Mouse (Mus musculus) liver, embryonic 13.5 days (tissue): Measurements from ENCODE around the gene Zscan10. TPM values are rescaled to one million over a fixed set of nuclear protein-coding genes. Genes with fewer than 3 reads are reported as not detected.
A peak's percentile ranks its signal among the peaks of the same experiment; 100 is the strongest.

ENCODE experiments used
- ATAC-seq: fragments of 200-750 bp; cut with Nextera tagmentation; 2 replicates; pipeline ENCODE4 v1.8.0; 2017; ENCODE audit warnings: low read depth, mild to moderate bottlenecking, moderate number of reproducible peaks, moderate library complexity
- DNase-seq: peaks from one replicate; pipeline ENCODE4 v3.0.0; 2022
- H3K27ac ChIP-seq: fragments of 300-500 bp; sonication (generic); 2 replicates; pipeline ENCODE4 v1.5.1; 2015; ENCODE audit warnings: moderate library complexity, mild to moderate bottlenecking, inconsistent platforms
- H3K27me3 ChIP-seq: fragments of 300-500 bp; sonication (generic); 2 replicates; pipeline ENCODE4 v1.6.1; 2015; ENCODE audit warnings: mild to moderate bottlenecking, inconsistent platforms
- H3K36me3 ChIP-seq: fragments of 300-500 bp; sonication (generic); 2 replicates; pipeline ENCODE4 v1.6.1; 2015; ENCODE audit warnings: mild to moderate bottlenecking, inconsistent platforms
- H3K4me1 ChIP-seq: fragments of 300-500 bp; sonication (generic); replicated peaks from 2 replicates; pipeline ENCODE4 v1.6.1; 2015; ENCODE audit warnings: inconsistent platforms
- H3K4me2 ChIP-seq: fragments of 300-500 bp; sonication (generic); 2 replicates; pipeline ENCODE4 v1.6.1; 2015; ENCODE audit warnings: inconsistent platforms, mild to moderate bottlenecking, moderate library complexity
- H3K4me3 ChIP-seq: fragments of 300-500 bp; sonication (generic); replicated peaks from 2 replicates; pipeline ENCODE4 v1.5.1; 2015; ENCODE audit warnings: mild to moderate bottlenecking, inconsistent platforms
- H3K9ac ChIP-seq: fragments of 300-500 bp; sonication (generic); 2 replicates; pipeline ENCODE4 v1.6.1; 2015; ENCODE audit warnings: mild to moderate bottlenecking, inconsistent platforms
- H3K9me3 ChIP-seq: fragments of 300-500 bp; sonication (generic); replicated peaks from 2 replicates; pipeline ENCODE4 v1.6.1; 2016; ENCODE audit warnings: inconsistent platforms
- WGBS: fragments of 180-500 bp; shearing (Covaris S2); methylation state at CpG from one replicate; pipeline ENCODE4 v1.1.7; 2015; ENCODE audit not compliant: insufficient replicate concordance; 5-methylcytosine and 5-hydroxymethylcytosine counted together
- polyA plus RNA-seq: library from polyadenylated mRNA; unstranded; fragments of >200 nt; fragmentation: Nextera tagmentation; extraction: Ambion mirVana; gene quantifications from 2 replicates; pipeline ENCODE4 v1.2.1, GENCODE M21; 2015

Zscan10 gene
- polyA plus RNA-seq, 1 experiment from 2014 or later: not detected

DNA sequence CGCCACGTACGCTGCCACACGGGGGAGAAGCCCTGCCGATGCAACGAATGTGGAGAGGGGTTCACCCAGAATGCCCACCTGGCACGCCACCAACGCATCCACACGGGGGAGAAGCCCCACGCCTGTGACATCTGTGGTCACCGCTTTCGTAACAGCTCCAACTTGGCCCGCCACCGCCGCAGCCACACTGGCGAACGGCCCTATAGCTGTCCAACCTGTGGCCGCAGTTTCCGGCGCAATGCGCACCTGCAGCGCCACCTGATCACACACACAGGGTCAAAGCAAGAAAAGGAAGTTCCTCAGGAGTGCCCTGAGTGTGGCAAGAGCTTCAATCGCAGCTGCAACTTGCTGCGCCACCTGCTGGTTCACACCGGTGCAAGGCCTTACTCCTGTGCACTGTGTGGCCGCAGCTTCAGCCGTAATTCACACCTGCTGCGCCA is 9.7 kb downstream of the Zscan10 start:
- no peak overlapping the region for H3K4me2 ChIP-seq
- H3K27me3 ChIP-seq: no peaks in the 10 kb centered on the region
- no peak; the same call in 1 of the 2 replicates for ATAC-seq
- no peaks in the 10 kb centered on the region for H3K9me3 ChIP-seq
- no peak overlapping the region for H3K4me3 ChIP-seq
- H3K4me1 ChIP-seq: no peaks in the 10 kb centered on the region
- 72% methylated on average over 28 of the region's 28 CpGs for WGBS
- no peak overlapping the region for H3K27ac ChIP-seq
- no peak for DNase-seq
- H3K9ac ChIP-seq: no peak overlapping the region
- H3K36me3 ChIP-seq: no peaks in the 10 kb centered on the region

GRCm38 (mm10) chr17:23617087-23617486 is 16.4 kb downstream of the Zscan10 start:
- WGBS: 21% methylated on average over 9 of the region's 9 CpGs

GRCm38 (mm10) chr17:23620351-23620750 is 19.7 kb downstream of the Zscan10 start:
- Histone ChIP-seq H3K9me3 (no peaks in the 10 kb centered on the region), H3K27ac (no peak overlapping the region), H3K4me3 (no peak overlapping the region), H3K27me3 (0 out of 2 replicates have a peak, but pooled peaks cover 11% of the 10 kb centered on the region), H3K36me3 (no peaks in the 10 kb centered on the region), H3K4me1 (no peaks in the 10 kb centered on the region), H3K4me2 (no peak overlapping the region), H3K9ac (no peak overlapping the region)
- ATAC-seq (no peak), DNase-seq (no peak)
- 49% methylated on average over 7 of the region's 7 CpGs for WGBS

More at GRCm38 (mm10) chr17:23617087-23617486, 16.4 kb downstream of the Zscan10 start:
- H3K4me2 ChIP-seq: no peak overlapping the region
- DNase-seq (no peak), ATAC-seq (no peak)
- H3K9ac ChIP-seq: no peak overlapping the region
- no peak overlapping the region for H3K27ac ChIP-seq
- no peak overlapping the region for H3K4me3 ChIP-seq
- no peaks in the 10 kb centered on the region for H3K9me3 ChIP-seq
- 0 out of 2 replicates have a peak, but pooled peaks cover 11% of the 10 kb centered on the region for H3K27me3 ChIP-seq
- H3K4me1 ChIP-seq: no peaks in the 10 kb centered on the region
- H3K36me3 ChIP-seq: no peaks in the 10 kb centered on the region

- Histone ChIP-seq H3K27me3 (no peaks in the 10 kb centered on the region), H3K9me3 (no peaks in the 10 kb centered on the region), H3K4me3 (no peak overlapping the region), H3K4me2 (no peak overlapping the region), H3K4me1 (peaks cover 3% of the 10 kb centered on the region; the same call in 1 of the 2 replicates), H3K27ac (no peak overlapping the region), H3K36me3 (no peaks in the 10 kb centered on the region), H3K9ac (no peak overlapping the region)
- no peak for ATAC-seq
- WGBS: 42% methylated on average over 7 of the region's 7 CpGs
- DNase-seq: no peak
These were observed 27.2 kb downstream of the Zscan10 start for GRCm38 (mm10) chr17:23627813-23628212.

DNA sequence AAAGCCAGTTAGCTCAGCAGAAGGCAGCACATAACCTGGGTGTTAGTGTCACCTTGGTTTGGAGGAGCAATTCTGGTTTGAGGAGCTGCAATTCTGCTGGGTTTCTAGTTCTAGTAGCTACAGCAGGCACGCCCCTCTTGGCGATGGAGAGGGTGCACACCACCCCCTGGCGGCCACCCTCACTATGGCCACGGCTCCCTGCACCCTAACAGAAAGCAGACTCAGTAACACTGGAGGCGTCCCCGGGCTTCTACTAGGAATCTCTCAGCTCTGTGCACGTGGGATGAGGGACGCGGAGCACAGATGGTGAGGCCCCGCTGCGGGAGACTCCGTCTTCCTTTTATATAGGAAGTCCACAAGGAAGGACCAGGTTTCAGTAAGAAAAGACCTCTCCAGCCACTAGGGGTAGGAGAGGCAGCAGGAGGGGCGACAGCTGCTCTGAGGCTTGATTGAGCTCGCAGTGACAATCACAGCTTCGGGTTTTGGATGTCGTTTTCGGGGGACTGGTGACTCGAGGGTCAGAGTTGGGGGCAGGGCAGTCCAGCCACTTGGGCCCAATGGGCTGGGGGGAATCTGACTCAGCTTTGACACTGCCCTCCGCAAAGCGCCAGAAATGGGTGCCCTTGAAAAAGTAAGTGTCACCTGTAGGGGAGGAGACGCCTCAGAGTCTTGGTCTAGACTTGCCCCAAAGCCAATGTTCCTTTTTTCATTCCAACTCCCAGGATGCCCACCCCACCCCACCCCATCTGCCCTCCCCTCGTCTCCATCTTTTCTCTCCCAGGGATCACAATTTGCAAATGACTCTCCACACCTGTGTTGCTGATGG is 29.8 kb downstream of the Zscan10 start:
- Histone ChIP-seq H3K27me3 (no peaks in the 10 kb centered on the region), H3K36me3 (no peaks in the 10 kb centered on the region), H3K4me3 (no peak overlapping the region), H3K9ac (no peak overlapping the region), H3K9me3 (no peaks in the 10 kb centered on the region), H3K27ac (no peak overlapping the region), H3K4me2 (peak overlapping the region; percentile 17; the same call in 1 of the 2 replicates), H3K4me1 (peaks cover 3% of the 10 kb centered on the region; the same call in 1 of the 2 replicates)
- DNase-seq: peak; percentile 55
- peak; percentile 68 for ATAC-seq
- 12% methylated on average over 22 of the region's 22 CpGs for WGBS

GRCm38 (mm10) chr17:23631241-23631640 is 30.6 kb downstream of the Zscan10 start:
- Histone ChIP-seq H3K27me3 (no peaks in the 10 kb centered on the region), H3K4me3 (no peak overlapping the region), H3K4me1 (peaks cover 3% of the 10 kb centered on the region; the same call in 1 of the 2 replicates), H3K9me3 (no peaks in the 10 kb centered on the region), H3K36me3 (no peaks in the 10 kb centered on the region), H3K9ac (no peak overlapping the region), H3K27ac (no peak overlapping the region), H3K4me2 (no peak overlapping the region)
- no peak for DNase-seq
- WGBS: 54% methylated on average over 8 of the region's 8 CpGs
- no peak for ATAC-seq

DNA sequence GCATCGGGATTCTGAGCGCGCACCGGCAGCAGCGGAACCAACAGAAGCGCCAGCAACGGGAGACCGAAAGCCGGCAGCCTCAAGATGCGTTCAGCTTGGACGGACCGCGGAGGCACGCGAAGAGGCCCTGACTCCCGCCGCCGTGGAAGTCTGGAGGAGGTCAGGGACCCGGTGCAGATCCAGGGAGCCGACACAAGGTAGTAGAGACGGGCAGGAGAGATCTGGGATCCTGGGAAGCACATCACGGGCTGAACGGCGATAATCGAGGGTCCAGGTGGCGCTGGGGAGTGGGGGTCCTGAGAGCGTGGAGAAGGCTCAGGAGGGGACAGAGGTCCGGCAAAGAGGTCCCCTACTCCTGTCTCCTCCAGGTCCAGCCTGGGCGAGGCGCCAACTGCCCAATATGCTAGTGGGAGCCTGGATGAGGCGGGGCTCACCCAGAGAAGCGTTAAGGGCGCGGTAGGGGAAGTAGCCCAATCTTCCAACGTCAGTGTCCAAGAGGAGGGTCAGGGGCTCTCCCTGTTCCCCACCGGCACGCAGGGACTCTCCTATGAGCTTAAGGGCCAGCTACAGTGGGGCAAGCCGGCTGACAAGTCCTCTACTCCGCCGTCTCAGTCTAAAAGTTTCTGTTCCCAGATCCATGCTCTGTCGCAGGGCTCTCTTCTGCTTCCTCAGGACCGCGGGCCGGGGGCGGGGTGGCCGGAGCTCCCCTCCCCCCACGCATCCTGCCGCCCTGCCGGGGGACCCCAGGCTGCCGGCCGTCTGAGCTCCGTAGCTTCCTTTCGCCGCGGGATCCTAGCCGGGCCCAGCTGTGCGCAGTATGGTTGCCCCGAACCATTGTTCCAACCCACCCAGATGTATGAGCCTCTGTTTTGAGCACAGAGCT is 44.2 kb downstream of the Zscan10 start, which contains the start of gene Mmp25:
Mmp25 (minus strand) TSS at position 665 of the 883 bp plus-strand sequence.
- Histone ChIP-seq H3K4me3 (peak within 1 kb of the TSS; percentile 36), H3K4me1 (peaks cover 3% of the 10 kb centered on the region; the same call in 1 of the 2 replicates), H3K9ac (0 out of 2 replicates have a peak within 1 kb of the TSS, but pooled peaks have one; percentile 17), H3K27me3 (peaks cover 48% of the 10 kb centered on the region), H3K36me3 (no peaks in the 10 kb centered on the region), H3K27ac (no peak within 1 kb of the TSS), H3K4me2 (peak within 1 kb of the TSS; percentile 61), H3K9me3 (no peaks in the 10 kb centered on the region)
- 1% methylated on average over 58 of the region's 58 CpGs for WGBS
- ATAC-seq (no peak), DNase-seq (no peak)

DNA sequence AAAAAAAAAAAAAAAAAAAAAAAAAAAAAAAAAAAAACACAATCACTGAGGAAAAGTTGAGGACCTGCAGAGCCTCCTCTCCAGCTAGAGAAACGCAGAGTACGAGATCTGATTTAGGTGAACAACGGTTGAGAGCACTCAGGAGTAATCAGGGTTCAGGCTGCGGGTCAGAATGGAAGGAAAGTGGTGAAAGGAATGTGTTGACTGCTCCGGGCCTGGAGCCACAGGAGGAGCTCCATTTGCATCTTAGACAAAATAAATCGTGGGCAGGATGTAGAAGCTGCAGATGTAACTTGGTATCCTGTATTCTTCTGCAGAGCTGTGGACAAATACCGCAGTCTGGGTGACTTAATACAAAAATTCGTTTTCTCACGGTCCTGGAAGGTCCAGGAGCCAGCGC is 45.2 kb downstream of the Zscan10 start:
- DNase-seq (no peak), ATAC-seq (no peak)
- Histone ChIP-seq H3K4me2 (no peak overlapping the region), H3K36me3 (no peaks in the 10 kb centered on the region), H3K9ac (no peak overlapping the region), H3K4me1 (peaks cover 3% of the 10 kb centered on the region; the same call in 1 of the 2 replicates), H3K4me3 (no peak overlapping the region), H3K27me3 (peaks cover 48% of the 10 kb centered on the region), H3K27ac (no peak overlapping the region), H3K9me3 (no peaks in the 10 kb centered on the region)
- WGBS: 45% methylated on average over 10 of the region's 10 CpGs

DNA sequence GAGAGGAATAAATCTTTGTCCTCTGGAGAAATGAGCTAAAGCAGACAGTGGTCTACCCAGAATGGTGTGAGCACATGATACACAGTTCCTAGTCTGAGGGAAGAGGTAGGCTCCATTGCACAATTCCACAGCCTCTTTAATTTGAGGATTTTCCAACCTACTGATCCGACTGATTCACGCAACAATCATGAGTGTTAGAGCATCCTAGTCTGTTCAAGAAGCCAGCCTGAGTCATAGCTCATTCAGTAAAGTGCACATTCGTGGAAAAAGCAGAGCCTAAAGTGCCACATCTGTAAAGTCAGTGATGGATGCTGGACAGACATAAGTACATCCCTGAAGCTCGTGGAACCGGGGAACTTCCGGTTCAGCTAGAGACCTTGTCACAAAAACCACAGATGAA is 50.7 kb downstream of the Zscan10 start:
- no peak overlapping the region for H3K4me3 ChIP-seq
- ATAC-seq (no peak), DNase-seq (no peak)
- no peak overlapping the region for H3K4me2 ChIP-seq
- no peak overlapping the region for H3K27ac ChIP-seq
- H3K36me3 ChIP-seq: no peaks in the 10 kb centered on the region
- 49% methylated on average over 6 of the region's 6 CpGs for WGBS
- H3K4me1 ChIP-seq: no peaks in the 10 kb centered on the region
- peaks cover 15% of the 10 kb centered on the region for H3K27me3 ChIP-seq
- H3K9me3 ChIP-seq: no peaks in the 10 kb centered on the region
- no peak overlapping the region for H3K9ac ChIP-seq

DNA sequence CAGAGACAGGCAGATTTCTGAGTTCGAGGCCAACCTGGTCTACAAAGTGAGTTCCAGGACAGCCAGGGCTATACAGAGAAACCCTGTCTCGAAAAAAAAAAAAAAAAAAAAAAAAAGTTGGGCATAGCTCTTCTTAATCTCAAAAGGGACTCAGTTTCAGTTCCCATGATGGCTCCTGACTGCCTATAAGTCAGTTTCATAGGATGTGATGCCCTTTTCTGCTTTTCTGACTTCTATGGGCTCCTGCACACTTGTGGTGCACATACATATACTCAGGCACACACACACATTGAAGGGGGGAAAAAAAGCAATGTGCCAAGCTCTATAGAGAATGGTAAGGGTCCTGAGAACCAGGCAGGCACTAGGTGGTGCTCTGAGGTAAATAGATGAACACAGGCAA is 52.7 kb downstream of the Zscan10 start:
- WGBS: 49% methylated on average over 2 of the region's 2 CpGs
- no peak overlapping the region for H3K4me3 ChIP-seq
- no peaks in the 10 kb centered on the region for H3K36me3 ChIP-seq
- H3K27ac ChIP-seq: no peak overlapping the region
- ATAC-seq (no peak), DNase-seq (no peak)
- peaks cover 9% of the 10 kb centered on the region; the same call in 1 of the 2 replicates for H3K27me3 ChIP-seq
- H3K9me3 ChIP-seq: no peaks in the 10 kb centered on the region
- no peak overlapping the region for H3K9ac ChIP-seq
- H3K4me2 ChIP-seq: no peak overlapping the region
- H3K4me1 ChIP-seq: no peaks in the 10 kb centered on the region

DNA sequence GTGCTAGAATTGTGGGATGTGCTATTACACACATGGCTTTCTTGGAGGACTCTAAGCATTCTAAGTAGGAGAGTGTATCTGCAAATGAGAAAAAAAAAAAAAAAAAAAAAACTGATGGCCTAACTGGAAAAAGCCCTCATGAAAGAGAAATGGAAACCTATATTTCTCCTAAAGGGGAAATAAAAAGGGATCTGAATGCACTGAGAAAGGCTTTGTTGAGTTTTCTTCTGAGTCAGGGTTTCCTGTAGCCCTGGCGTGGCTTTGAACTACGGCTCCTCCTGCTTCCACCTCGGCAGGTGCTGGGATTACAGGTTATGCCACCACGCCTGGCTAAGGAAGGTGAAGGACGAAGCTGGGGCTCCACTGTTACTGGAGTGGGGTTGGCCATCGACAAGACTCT is 53.3 kb downstream of the Zscan10 start:
- DNase-seq: no peak
- no peaks in the 10 kb centered on the region for H3K9me3 ChIP-seq
- H3K4me3 ChIP-seq: no peak overlapping the region
- H3K4me2 ChIP-seq: no peak overlapping the region
- no peak overlapping the region for H3K27ac ChIP-seq
- WGBS: 42% methylated on average over 6 of the region's 6 CpGs
- H3K36me3 ChIP-seq: no peaks in the 10 kb centered on the region
- H3K27me3 ChIP-seq: peaks cover 9% of the 10 kb centered on the region; the same call in 1 of the 2 replicates
- ATAC-seq: no peak
- H3K4me1 ChIP-seq: no peaks in the 10 kb centered on the region
- no peak overlapping the region for H3K9ac ChIP-seq
